Mouse (Mus musculus) adrenal gland, adult (tissue): ENCODE measurements around the gene Mtfr1l.
"Not testable (repeated sequence)": the region's sequence is repeated elsewhere in the genome, so short reads cannot be mapped to it uniquely, and the experiment has no call there.

Experiments used
- DNase-seq, 2 experiments: peaks; one replicate each; pipeline ENCODE4 v3.0.0; 2022 to 2023; ENCODE audit warnings: low spot score in 1 of 2; ENCODE audit not compliant: inconsistent age in 2 of 2

Mtfr1l gene

DNA sequence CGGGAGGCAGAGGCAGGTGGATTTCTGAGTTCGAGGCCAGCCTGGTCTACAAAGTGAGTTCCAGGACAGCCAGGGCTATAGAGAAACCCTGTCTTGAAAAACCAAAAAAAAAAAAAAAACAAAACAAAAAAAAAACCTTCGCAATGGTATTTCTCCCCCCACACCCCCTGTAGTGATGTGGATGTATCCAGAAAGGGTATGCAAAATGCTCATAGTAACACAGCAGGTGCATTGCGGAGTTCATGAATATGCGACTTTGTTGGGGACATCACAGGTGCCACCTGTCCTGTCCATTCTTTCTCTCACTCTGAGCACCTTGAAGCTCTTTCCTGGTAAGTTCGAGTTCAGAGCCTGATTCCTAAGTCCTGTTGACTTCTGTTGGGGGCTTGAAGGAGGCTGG, 41.0 kb downstream of the Mtfr1l start:
- not testable (repeated sequence) for DNase-seq

DNA sequence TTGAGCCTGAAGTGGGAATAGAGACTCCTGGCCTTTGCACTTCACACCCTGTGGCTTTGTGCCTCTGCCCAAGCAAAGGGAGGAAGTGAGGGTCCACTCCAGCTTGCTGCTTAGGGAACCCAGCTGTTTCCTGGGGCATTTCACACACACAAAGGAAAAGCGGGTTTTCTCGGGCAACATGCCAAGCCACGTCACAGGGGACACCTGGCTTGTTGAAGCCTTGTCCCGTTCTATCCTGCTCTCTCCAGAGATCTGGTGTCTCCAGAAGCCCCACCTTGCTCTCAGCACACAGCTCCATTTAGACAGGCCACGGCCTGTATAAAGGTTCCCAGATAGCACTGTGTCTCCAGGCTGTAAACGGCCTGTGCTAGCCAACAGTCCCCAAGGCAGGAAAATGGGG, 43.5 kb downstream of the Mtfr1l start:
- DNase-seq, result no peak

DNA sequence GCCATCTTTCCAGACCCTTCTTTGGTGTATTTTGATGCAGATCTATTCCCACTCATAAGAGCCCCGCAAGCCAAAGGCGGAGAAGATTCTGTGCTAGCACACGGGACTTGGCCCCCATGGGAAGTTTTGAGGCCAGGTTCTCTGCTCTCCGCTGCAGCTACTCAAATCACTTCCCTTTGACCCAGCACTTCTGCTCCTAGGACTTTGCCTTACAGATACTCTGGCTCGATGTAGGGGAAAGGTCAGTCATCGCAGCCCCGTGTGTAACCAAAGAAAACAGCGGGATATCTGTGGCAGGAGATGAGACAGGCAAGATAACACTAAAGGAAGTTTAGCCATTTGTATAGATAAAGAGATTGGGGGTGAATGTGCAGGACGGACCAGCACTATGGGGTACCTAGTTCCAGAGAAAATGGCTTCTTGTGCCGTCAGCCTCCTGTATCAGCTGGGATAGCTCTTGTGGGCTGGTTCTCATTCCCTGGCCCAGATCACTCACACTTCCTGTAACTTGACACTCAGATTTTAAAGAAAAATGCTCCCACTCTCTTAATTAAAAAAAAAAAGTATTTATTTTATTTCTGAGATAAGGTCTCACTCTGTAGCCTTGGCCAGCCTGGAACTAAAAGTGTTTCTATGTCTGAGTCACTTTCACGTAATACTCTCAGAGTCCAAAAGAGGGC, 45.1 kb downstream of the Mtfr1l start:
- no peak for DNase-seq

DNA sequence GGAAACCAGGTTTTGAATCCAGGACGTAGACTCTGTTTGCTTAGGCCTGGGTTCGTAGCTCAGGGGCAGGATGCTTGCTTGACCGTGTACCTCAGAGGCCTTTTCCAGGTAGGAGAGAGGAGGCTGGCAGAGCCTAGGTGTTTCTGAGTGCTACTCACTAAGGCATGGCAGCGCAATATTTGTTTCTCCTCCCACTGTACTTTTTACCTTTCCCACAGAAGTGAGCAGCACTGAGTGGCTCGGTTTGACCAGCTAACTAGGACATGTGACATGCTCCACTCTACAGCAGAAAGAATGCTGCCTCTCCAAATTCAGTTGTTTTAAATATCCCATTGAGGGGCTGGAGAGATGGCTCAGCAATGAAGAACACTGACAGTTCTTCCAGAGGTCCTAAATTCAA, 47.0 kb downstream of the Mtfr1l start:
- DNase-seq, result no peak

DNA sequence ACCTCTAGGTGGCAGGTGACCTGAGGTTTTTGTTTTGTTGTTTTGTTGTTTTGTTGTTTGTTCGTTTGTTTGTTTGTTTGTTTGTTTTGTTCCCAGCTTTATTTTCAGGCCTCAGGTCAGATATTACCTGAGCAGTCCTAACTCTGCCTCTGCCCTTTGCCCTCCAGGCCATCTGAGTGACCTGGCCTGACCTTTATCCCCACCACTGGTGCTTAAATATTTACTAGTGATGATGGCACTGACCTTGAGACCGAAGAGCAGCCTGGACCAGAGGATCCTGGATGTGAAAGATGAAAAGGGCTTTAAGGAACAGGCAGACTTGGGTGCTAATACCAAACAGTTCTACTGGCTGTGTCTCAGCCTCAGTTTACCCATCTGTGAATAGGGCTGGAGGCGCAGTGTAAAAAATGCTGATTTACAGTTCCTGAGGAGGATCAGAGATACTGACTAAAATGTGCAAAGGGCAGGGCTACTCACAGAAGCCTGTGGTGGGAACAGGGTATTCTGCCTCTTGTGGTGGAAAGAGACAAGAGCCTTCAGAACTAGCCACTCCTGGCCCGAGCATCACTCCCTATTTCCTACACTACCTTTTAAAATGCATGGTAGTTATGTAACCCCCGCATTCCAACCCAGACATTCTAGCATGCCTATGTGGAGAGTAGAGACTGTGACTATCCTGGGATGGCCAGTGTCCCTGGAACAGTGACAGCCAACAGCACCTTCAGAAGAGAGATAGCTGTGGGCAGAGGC, 49.9 kb downstream of the Mtfr1l start:
- no peak for DNase-seq

DNA sequence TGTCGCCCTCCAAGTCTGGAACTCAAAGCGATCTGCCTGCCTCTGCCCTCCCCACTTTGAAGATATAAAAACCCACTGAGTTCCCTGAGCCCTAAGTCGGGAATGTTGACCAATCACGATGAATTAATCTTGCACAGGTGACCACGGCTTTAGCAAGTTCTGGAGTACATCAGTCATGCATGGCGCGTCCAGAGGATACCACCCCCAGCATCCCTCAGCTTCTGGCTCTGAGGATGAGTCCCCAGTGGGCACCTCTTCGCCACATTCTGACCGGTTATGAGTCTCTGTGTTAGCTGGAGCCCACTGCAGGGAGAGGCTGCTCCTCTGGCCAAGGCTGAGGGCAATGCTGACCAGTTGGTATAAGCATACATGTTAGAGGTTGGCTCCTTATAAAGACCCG, 51.0 kb downstream of the Mtfr1l start:
- DNase-seq, result peak in 1 of 2 experiments; percentile 57

DNA sequence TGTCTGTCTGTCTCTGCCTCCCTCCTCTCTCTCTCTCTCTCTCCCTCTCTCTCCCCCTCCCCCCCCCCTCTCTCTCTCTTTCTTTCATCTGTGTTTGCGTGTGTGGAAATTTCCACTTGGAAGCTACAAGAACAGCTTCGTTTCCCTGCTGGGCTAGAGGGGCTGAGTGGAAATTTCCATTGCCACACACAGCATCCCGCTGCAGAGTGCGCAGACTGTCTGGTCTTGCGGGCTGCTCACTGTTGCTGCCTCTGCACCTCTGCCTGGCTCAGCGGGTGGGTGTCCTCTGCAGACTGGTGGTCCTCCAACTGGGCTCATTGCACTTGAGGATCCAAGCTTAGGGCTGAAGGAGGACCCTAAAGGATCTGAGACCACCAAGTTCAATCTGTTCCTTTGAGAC, 51.5 kb downstream of the Mtfr1l start:
- DNase-seq, result peak; percentile 79 to 85

DNA sequence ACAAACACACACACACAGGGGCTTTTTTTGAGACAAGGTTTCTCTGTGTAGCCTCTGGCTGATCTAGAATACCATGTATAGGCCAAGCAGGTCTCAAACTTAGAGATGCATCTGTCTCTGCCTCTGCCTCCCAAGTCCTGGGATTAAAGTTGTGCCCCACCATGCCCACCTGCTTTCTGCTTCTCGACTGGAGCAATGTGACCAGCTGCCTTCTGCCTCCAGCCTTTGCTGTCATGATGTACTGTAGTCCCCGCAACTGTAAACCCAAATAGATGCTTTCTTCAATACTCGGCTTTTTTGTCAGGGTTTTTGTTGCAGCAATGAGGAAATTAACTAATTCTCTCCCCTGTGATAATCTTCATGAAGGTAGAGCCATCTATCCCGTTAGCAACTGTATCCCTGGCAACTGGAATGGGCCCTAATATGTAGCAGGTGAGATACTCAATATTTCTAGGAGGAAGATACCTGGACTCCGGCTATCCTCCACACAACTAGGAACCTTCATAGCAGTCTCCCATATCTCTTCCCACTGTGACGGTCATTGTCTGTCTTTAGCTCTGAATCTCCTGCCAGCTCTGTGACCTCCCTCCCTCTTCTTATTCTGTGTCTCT, 52.0 kb downstream of the Mtfr1l start:
- peak in 1 of 2 experiments; percentile 76 for DNase-seq

DNA sequence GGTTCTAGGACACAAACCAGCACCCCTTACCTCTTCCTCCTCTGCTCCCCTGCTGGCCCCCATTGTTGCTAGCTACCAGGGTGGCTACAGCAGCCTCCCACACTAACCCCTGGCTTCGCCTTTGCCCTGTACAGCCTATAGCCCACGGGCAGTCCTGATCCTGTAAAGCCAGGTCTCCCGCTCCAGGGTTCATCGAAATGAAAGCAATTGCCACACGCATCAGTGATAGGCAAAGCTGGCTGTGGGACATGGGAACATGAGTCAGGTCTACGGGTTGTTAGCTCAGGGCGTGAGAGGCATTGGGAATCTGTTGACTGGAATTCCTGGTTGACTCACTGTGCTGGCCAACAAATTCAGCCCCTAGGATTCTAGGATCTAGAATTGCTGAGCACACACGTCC, 52.7 kb downstream of the Mtfr1l start:
- DNase-seq, result no peak

DNA sequence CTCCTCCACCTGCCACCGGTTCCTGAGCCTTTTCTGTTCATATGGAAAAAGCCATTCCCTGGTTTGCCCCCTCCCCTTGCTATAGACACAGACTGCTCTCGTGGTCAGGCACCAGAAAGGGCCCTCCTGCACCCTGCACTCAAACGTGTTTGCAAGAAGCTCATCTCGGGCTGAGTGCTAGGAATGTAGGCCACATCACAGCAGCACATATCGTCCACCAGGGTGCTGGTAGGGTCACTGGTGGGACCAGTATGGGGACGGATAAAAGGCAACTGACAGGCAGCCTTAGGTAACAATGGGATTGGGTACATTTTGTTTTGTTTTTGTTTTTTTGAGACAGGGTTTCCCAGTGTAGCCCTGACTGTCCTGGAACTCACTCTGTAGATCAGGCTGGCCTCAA, 53.9 kb downstream of the Mtfr1l start:
- DNase-seq, result no peak

DNA sequence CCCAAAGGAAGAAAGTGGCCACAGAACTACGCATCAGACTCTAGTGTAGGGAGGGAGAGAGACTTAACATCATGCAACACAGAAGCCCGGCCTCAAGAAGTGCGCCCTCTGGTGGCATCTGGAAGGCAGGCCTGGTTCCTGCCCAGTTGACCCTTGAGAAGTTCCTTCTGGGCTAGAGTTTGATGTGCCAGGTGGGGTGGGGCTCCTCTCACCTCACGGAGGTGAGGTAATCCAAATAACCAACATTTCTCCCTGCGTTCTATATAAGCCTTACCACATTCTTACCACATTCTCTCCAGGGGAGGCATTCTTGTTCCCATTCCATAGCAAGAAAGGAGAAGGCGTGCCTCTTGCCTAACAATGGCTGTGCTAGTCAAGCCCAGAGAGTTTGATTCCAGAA, 54.3 kb downstream of the Mtfr1l start:
- DNase-seq, result peak; percentile 77 to 92

DNA sequence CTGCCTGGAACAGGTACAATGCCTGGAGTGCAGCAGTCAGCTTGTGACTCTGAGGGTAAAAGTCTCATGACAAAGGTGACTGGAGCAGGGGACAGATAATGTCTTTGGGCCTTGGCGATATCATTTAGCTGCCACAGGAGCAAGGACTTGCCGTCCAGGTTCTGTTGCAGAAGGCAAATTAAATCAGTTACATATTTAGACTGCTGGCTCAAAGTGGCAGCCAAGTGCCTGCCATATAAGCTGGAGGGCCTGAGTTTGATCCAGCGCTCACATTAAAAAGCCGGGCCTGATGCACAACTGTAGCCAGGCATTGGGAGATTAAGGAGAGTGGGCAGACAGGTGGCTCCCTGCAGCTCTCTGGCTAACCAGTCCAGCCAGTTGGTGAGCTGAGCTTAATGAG, 55.3 kb downstream of the Mtfr1l start:
- DNase-seq, result no peak

DNA sequence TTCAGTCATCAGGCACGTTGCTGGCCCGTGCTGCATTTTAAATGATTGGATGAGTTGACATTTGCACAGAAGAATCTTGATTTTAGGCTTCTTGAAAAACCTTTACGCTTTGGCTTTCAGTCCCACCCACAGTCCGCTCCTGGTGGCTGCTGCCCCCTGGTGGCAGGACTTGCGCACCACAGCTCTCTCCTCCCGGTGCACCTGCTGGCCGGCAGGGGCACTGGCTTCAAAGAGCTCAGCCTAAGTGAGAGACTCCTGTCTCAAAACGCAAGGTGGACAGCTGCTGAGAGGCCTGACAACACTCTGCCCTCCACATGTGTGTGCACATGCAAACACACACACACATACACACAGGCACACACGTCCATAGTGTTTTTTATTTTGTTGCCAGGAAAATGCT, 57.2 kb downstream of the Mtfr1l start:
- DNase-seq, result peak; percentile 90 to 97

DNA sequence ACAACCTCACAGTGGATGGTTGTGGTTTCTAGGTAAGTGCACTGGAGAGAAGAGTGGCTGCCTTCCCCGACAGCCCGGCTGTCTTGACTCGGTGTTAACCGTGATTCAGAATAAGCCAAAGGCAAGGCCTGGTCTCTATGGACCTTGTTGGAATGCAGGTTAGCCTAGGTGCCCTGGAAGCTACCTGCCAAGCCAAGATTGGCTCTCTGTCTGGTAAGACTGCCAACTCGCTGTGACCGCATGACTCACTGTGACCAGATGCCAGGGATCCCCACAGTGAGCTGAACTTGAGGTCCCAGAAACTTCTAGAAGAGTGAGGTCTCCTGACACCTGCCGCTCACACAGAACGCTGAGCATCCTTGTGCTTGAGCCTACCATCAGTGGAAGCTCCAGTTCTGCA, 58.3 kb downstream of the Mtfr1l start:
- peak in 1 of 2 experiments; percentile 22 for DNase-seq
